Mouse (Mus musculus) heart, adult 2 months (tissue): ENCODE results near the gene Pttg1ip.

Experiments used
- CTCF ChIP-seq: fragments of 200-600 bp; IDR thresholded peaks from 2 replicates; pipeline ENCODE4 v1.8.1; 2022; ENCODE audit warnings: antibody characterized with exemption, mild to moderate bottlenecking, moderate library complexity
- POLR2A ChIP-seq: fragments of 200-500 bp; IDR thresholded peaks from 2 replicates; pipeline ENCODE4 v1.6.1; 2011; ENCODE audit warnings: mild to moderate bottlenecking, low read depth, low read length, control low read depth; ENCODE audit not compliant: insufficient read depth

DNA sequence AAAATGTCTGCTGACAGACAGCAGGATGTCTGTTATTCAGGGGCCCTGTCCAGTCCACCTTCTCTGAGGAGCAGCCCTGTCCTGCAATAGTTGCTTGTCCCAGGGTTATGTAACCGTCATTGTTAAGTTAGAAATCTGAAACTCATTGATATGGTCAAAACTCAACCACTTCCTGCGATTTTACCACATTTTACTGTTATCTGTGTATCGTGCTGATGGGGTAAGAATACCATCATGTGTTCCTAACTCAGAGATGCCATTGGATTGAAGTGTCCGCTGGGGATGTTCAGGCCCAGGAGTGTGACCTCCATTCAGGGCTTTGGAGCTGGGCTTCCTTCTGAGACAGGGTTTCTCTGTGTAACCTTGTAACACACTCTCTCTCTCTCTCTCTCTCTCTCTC, 26.6 kb upstream of the Pttg1ip start:
- TF ChIP-seq POLR2A, result no peak
- TF ChIP-seq CTCF, result no peak
